Mouse (Mus musculus) embryonic facial prominence, embryonic 12.5 days (tissue): ENCODE results near the gene Nav2. TPM values are rescaled to one million over a fixed set of nuclear protein-coding genes. Genes with fewer than 3 reads are reported as not detected.
A peak's percentile ranks its signal among the peaks of the same experiment; 100 is the strongest.

ENCODE experiments used
- ATAC-seq: fragments of 200-750 bp; cut with Nextera tagmentation; 2 replicates; pipeline ENCODE4 v1.8.0; 2017; ENCODE audit not compliant: insufficient number of reproducible peaks, insufficient read depth, low FRiP score, low TSS enrichment
- H3K27ac ChIP-seq: fragments of 300-500 bp; sonication (generic); 2 replicates; pipeline ENCODE4 v1.5.1; 2016; ENCODE audit warnings: mild to moderate bottlenecking
- H3K27me3 ChIP-seq: fragments of 300-500 bp; sonication (generic); 2 replicates; pipeline ENCODE4 v1.6.1; 2016; ENCODE audit warnings: mild to moderate bottlenecking, moderate library complexity
- H3K36me3 ChIP-seq: fragments of 300-500 bp; sonication (generic); 2 replicates; pipeline ENCODE4 v1.6.1; 2016; ENCODE audit warnings: mild to moderate bottlenecking
- H3K4me1 ChIP-seq: fragments of 300-500 bp; sonication (generic); 2 replicates; pipeline ENCODE4 v1.6.1; 2016
- H3K4me2 ChIP-seq: fragments of 300-500 bp; sonication (generic); replicated peaks from 2 replicates; pipeline ENCODE4 v1.6.1; 2016; ENCODE audit warnings: mild to moderate bottlenecking, moderate library complexity
- H3K4me3 ChIP-seq: fragments of 300-500 bp; sonication (generic); 2 replicates; pipeline ENCODE4 v1.5.1; 2016; ENCODE audit warnings: mild to moderate bottlenecking
- H3K9ac ChIP-seq: fragments of 300-500 bp; sonication (generic); 2 replicates; pipeline ENCODE4 v1.6.1; 2016; ENCODE audit warnings: mild to moderate bottlenecking, moderate library complexity
- H3K9me3 ChIP-seq: fragments of 300-500 bp; sonication (generic); 2 replicates; pipeline ENCODE4 v1.6.1; 2016; ENCODE audit warnings: mild to moderate bottlenecking, moderate library complexity
- WGBS: fragments of 180-500 bp; shearing (Covaris S2); methylation state at CpG from one replicate; pipeline ENCODE4 v1.1.7; 2016; 5-methylcytosine and 5-hydroxymethylcytosine counted together
- polyA plus RNA-seq: library from polyadenylated mRNA; unstranded; fragments of >200 nt; fragmentation: Nextera tagmentation; extraction: Ambion mirVana; gene quantifications from 2 replicates; pipeline ENCODE4 v1.2.1, GENCODE M21; 2016

The Nav2 gene
- polyA plus RNA-seq, 1 experiment from 2014 or later: 14.2 TPM

DNA sequence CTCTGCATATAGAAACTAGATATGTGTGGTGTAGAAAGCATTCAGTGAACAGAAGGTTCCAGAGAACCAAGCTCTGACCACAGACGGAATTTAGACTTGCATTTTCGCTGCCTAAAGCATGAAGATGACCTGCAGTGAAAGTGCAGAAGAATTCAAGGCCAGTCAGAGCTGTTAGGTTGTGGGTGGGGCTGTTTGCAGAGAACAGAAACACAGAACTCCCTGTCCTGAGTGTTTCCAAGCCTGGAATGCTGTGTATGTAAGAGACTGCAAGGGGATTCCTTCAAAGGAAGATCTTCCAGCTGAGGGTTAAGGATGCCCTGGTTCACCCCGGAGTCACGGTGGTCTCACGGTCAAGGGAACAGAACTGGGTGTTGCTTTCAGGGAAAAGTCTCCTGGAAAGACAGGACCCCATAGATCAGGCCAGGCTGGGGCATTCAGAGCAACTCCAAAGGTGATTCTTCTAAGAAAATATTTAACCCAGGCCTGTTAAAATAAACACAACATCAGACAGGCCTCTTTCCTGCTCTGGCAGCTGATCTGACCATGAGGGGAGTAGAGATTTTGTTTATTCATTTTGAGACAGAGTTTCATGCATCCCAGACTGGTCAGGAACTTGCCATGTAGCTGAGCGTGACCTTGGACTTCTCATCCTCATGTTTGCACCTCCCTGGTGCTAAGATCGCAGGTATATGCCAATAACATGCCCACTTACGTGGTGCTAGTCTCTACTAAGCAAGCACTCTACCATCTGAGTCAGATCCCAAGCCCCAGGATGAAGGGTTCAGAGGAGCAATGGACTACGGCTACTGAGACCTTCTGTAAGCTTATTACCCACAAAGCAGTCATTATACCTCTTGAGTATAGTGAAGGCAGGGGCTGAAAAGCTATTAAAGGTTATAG lies 568.8 kb downstream of the Nav2 start:
- Histone ChIP-seq H3K9ac (no peak overlapping the region), H3K27me3 (no peaks in the 10 kb centered on the region), H3K9me3 (no peaks in the 10 kb centered on the region), H3K36me3 (no peaks in the 10 kb centered on the region), H3K4me1 (peaks cover 43% of the 10 kb centered on the region), H3K27ac (peak overlapping the region; percentile 26), H3K4me2 (no peak overlapping the region), H3K4me3 (no peak overlapping the region)
- no peak for ATAC-seq
- WGBS: 68% methylated on average over 9 of the region's 9 CpGs

GRCm38 (mm10) chr7:49477976-49478349 lies 569.4 kb downstream of the Nav2 start:
- H3K4me3 ChIP-seq: no peak overlapping the region
- H3K4me1 ChIP-seq: peaks cover 43% of the 10 kb centered on the region
- no peak overlapping the region for H3K4me2 ChIP-seq
- ATAC-seq: no peak; the same call in 1 of the 2 replicates
- H3K27me3 ChIP-seq: no peaks in the 10 kb centered on the region
- no peaks in the 10 kb centered on the region for H3K9me3 ChIP-seq
- H3K27ac ChIP-seq: peak overlapping the region; percentile 26; the same call in 1 of the 2 replicates
- H3K9ac ChIP-seq: no peak overlapping the region
- 29% methylated on average over 7 of the region's 7 CpGs for WGBS
- no peaks in the 10 kb centered on the region for H3K36me3 ChIP-seq

DNA sequence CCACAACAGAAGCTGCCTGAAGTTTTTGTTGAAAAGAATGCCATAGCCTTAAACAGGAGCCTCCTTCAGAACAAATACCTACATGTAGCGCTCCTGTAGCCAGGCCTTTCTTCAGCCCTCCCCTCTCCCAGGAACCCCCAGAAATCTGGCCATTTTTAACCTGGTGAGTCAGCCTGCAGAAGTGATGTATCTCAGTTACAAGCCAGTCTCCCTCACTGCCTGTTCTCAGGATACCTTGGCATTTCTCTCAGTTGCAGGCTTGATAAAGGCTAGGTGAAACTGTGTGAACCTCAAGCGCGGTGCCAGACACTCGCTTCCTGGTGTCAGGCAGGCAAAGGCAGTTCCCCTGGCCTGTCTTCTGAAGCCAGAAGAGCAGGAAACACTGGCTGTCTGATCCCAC lies 570.4 kb downstream of the Nav2 start:
- peaks cover 44% of the 10 kb centered on the region for H3K4me1 ChIP-seq
- no peaks in the 10 kb centered on the region for H3K36me3 ChIP-seq
- ATAC-seq: no peak
- no peak overlapping the region for H3K4me2 ChIP-seq
- H3K9me3 ChIP-seq: no peaks in the 10 kb centered on the region
- no peaks in the 10 kb centered on the region for H3K27me3 ChIP-seq
- no peak overlapping the region for H3K4me3 ChIP-seq
- H3K27ac ChIP-seq: peak overlapping the region; percentile 31; the same call in 1 of the 2 replicates
- H3K9ac ChIP-seq: no peak overlapping the region
- WGBS: 81% methylated on average over 4 of the region's 4 CpGs

DNA sequence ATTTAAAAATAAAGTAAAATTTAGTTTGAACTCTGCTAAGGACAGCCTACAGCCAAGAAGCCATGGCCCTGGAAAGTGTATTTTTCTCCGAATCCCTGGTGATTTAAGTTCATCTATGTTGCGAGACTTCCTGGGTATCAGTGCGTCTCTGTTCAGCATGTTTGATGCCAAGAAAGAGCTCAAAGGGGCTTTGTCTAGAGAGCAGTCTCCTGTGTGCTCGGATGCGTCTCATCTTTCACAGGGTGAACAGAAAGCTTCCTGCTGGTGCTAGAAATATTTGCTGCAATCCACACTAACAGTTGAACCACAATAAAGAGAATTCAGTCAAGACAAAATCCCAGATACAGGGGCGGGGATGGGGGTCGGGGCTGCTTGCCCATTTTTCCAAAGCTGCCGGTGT lies 572.4 kb downstream of the Nav2 start:
- no peak overlapping the region for H3K9ac ChIP-seq
- no peak for ATAC-seq
- peaks cover 63% of the 10 kb centered on the region for H3K4me1 ChIP-seq
- WGBS: 19% methylated on average over 8 of the region's 8 CpGs
- no peak overlapping the region for H3K27ac ChIP-seq
- no peaks in the 10 kb centered on the region for H3K36me3 ChIP-seq
- no peak overlapping the region for H3K4me2 ChIP-seq
- H3K9me3 ChIP-seq: no peaks in the 10 kb centered on the region
- no peaks in the 10 kb centered on the region for H3K27me3 ChIP-seq
- no peak overlapping the region for H3K4me3 ChIP-seq

DNA sequence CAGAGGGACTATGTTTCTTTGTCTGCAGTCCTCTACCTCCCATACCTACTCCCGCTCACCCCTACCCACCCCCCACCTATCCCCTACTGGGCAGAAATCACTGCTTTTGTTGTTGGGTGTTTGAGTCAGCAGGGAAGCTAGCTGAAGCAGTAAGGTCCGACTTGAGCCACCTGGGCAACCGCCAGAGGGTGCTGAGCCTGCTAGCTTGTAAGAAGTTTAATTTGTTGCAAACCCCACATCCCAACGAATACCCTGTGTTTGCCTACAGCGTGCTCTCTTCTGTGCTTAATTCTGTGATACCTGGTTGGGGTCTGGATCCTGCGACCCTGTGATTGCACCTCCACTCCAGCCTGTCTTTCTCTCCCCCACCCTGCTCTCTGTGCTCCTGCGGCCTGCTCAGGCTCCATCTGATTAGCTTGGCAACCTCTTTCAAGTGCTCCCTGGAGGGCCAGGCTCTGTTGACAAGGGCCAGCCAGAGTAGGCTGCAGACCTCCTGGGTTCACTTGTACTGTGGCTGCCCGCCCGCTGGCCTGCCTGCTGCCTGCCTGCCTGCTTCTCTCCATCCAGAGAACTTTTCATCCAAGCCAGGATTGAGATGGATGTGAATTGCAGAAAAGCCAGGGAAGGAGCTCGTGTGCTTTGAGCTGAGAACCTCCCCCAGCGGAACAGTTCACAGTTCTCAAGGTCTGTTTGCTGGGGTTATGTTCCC lies 575.7 kb downstream of the Nav2 start:
- Histone ChIP-seq H3K4me2 (0 out of 2 replicates have a peak overlapping the region, but pooled peaks have one; percentile 1), H3K9me3 (no peaks in the 10 kb centered on the region), H3K4me3 (no peak overlapping the region), H3K4me1 (peaks cover 40% of the 10 kb centered on the region), H3K27ac (0 out of 2 replicates have a peak overlapping the region, but pooled peaks have one; percentile 14), H3K27me3 (no peaks in the 10 kb centered on the region), H3K9ac (no peak overlapping the region), H3K36me3 (no peaks in the 10 kb centered on the region)
- no peak for ATAC-seq
- 19% methylated on average over 11 of the region's 11 CpGs for WGBS

DNA sequence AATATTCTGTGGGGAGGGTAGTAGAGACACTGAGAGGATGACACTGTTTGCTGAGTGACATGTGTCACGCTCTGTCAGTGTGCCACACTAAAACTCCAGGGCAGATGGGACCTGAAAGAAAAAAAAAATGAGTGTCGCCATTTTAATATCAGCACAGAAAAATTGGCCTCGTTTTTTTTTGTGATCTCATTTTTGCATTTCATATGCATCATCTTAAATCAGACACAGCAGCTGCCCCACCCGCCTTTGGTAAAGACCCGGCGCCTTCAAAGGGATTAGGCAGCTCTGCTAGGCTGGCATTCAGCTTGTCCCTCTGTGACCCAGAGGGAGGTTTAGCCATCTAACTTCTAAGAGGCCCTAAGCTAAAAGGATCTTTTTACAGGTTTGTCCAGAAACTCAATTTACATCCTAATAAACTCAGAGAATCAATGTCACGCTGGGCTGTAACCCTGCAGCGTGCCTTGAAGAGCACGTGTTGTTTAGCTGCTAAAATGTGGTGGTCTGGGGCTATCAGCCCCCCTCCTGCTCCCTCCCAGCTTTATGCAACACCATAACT lies 576.9 kb downstream of the Nav2 start:
- no peaks in the 10 kb centered on the region for H3K36me3 ChIP-seq

GRCm38 (mm10) chr7:49487347-49487746 lies 578.8 kb downstream of the Nav2 start:
- H3K9ac ChIP-seq: no peak overlapping the region
- no peak for ATAC-seq
- H3K27me3 ChIP-seq: 0 out of 2 replicates have a peak, but pooled peaks cover 2% of the 10 kb centered on the region
- WGBS: 79% methylated on average over 2 of the region's 2 CpGs
- H3K4me2 ChIP-seq: no peak overlapping the region
- no peak overlapping the region for H3K27ac ChIP-seq
- H3K9me3 ChIP-seq: no peaks in the 10 kb centered on the region
- peaks cover 30% of the 10 kb centered on the region for H3K4me1 ChIP-seq
- no peaks in the 10 kb centered on the region for H3K36me3 ChIP-seq
- no peak overlapping the region for H3K4me3 ChIP-seq

More for the DNA sequence above, 576.9 kb downstream of the Nav2 start:
- peak overlapping the region; percentile 23; the same call in 1 of the 2 replicates for H3K27ac ChIP-seq
- WGBS: 17% methylated on average over 9 of the region's 9 CpGs
- H3K27me3 ChIP-seq: no peaks in the 10 kb centered on the region
- H3K4me2 ChIP-seq: 0 out of 2 replicates have a peak overlapping the region, but pooled peaks have one; percentile 13
- no peak overlapping the region for H3K4me3 ChIP-seq
- H3K9me3 ChIP-seq: no peaks in the 10 kb centered on the region
- H3K4me1 ChIP-seq: peaks cover 37% of the 10 kb centered on the region
- no peak for ATAC-seq
- H3K9ac ChIP-seq: no peak overlapping the region

GRCm38 (mm10) chr7:49488493-49489087 lies 580.1 kb downstream of the Nav2 start:
- H3K4me1 ChIP-seq: peaks cover 30% of the 10 kb centered on the region
- H3K9ac ChIP-seq: no peak overlapping the region
- H3K27me3 ChIP-seq: 0 out of 2 replicates have a peak, but pooled peaks cover 3% of the 10 kb centered on the region
- ATAC-seq: no peak
- H3K4me3 ChIP-seq: no peak overlapping the region
- no peak overlapping the region for H3K4me2 ChIP-seq
- 66% methylated on average over 4 of the region's 4 CpGs for WGBS
- no peaks in the 10 kb centered on the region for H3K9me3 ChIP-seq
- H3K27ac ChIP-seq: no peak overlapping the region
- no peaks in the 10 kb centered on the region for H3K36me3 ChIP-seq

DNA sequence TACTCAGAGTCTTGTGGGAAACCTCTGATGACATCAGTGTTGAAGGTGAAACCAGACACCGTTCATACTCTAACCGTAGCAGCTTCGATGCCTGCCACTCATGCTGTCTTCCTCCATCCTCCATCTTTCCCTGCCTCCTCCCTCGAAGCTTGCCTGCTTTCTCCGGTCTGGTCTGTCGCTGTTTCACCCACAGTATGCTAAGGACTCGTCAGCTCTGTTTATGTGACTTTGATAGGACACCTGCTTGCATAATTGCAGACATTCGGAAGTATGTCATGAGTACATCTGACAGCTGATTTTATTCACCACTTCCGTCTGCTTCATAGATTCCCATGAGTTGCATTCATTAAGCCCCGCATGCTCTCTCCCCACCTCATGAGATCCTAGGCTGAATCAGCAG lies 582.3 kb downstream of the Nav2 start:
- H3K4me2 ChIP-seq: no peak overlapping the region
- peaks cover 16% of the 10 kb centered on the region for H3K4me1 ChIP-seq
- no peak overlapping the region for H3K9ac ChIP-seq
- H3K9me3 ChIP-seq: no peaks in the 10 kb centered on the region
- ATAC-seq: no peak
- no peak overlapping the region for H3K4me3 ChIP-seq
- no peak overlapping the region for H3K27ac ChIP-seq
- H3K36me3 ChIP-seq: no peaks in the 10 kb centered on the region
- H3K27me3 ChIP-seq: 0 out of 2 replicates have a peak, but pooled peaks cover 3% of the 10 kb centered on the region
- 63% methylated on average over 10 of the region's 10 CpGs for WGBS

- ATAC-seq: no peak
- 0 out of 2 replicates have a peak, but pooled peaks cover 3% of the 10 kb centered on the region for H3K27me3 ChIP-seq
These were observed 584.1 kb downstream of the Nav2 start for GRCm38 (mm10) chr7:49492622-49493021.

DNA sequence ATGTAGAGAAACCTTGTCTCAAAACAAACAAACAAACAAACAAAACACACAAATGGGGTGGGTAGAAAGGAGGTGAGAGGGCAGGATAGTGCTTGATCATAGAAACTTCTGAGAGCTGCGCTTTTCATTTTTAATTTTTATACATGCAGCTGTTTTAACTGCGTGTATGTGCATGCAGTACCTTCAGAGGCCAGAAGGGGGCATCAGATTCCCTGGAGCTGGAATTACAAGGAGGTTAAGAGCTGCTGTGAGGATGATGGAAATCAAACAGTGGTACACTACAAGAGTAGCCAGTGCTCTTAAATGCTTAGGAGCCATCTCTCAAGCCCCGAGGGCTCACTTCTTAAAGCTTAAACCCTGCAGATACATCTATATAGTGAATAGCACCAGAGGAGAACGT lies 584.7 kb downstream of the Nav2 start:
- H3K27ac ChIP-seq: no peak overlapping the region
- H3K27me3 ChIP-seq: 0 out of 2 replicates have a peak, but pooled peaks cover 3% of the 10 kb centered on the region
- H3K9ac ChIP-seq: no peak overlapping the region
- 91% methylated on average over 4 of the region's 4 CpGs for whole genome bisulfite sequencing
- H3K4me3 ChIP-seq: no peak overlapping the region
- no peak overlapping the region for H3K4me2 ChIP-seq
- H3K36me3 ChIP-seq: no peaks in the 10 kb centered on the region
- H3K9me3 ChIP-seq: no peaks in the 10 kb centered on the region
- no peak for ATAC-seq
- H3K4me1 ChIP-seq: peaks cover 29% of the 10 kb centered on the region

More at GRCm38 (mm10) chr7:49492622-49493021, 584.1 kb downstream of the Nav2 start:
- no peak overlapping the region for H3K9ac ChIP-seq
- H3K36me3 ChIP-seq: no peaks in the 10 kb centered on the region
- H3K4me1 ChIP-seq: peaks cover 29% of the 10 kb centered on the region
- H3K27ac ChIP-seq: no peak overlapping the region
- H3K4me2 ChIP-seq: no peak overlapping the region
- no peaks in the 10 kb centered on the region for H3K9me3 ChIP-seq
- H3K4me3 ChIP-seq: no peak overlapping the region
